Mouse (Mus musculus): ENCODE data around the gene Sntb2.

DNA sequence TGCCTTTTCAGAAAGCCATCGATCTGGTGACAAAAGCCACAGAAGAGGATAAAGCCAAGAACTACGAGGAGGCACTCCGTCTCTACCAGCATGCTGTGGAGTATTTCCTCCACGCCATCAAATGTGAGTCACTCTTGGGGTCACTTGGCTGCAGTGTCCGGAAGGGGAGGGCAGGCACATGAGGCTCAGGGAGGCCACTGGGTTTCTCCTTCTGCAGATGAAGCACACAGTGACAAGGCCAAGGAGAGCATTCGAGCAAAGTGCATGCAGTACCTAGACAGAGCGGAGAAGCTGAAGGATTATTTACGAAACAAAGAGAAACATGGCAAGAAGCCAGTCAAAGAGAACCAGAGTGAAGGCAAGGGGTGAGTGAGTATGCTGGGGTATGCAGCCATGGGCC is 101.1 kb downstream of the Sntb2 start:
- TF ChIP-seq CTCF (conservative IDR thresholded peaks at IDR 0.05; ENCODE audit: low read length): no peak
- TF ChIP-seq NANOG (IDR thresholded peaks at IDR 0.05; ENCODE audit: borderline replicate concordance, low read length): no peak
- no peak for TF ChIP-seq POU5F1 (IDR thresholded peaks at IDR 0.05; ENCODE audit: borderline replicate concordance, low read length)
